Mouse (Mus musculus): ENCODE data around the gene Bcl2l11.

GRCm38 (mm10) chr2:128170614-128171013, 44.8 kb downstream of the Bcl2l11 start:
- TF ChIP-seq POLR2A (IDR thresholded peaks at IDR 0.05; ENCODE audit: borderline replicate concordance, extremely low read depth, insufficient read depth, insufficient read length, poor library complexity, severe bottlenecking) (no peak), CTCF (IDR thresholded peaks at IDR 0.05; ENCODE audit: borderline replicate concordance, extremely low read depth, insufficient read depth, insufficient read length) (no peak)

Data from brain, embryonic 14.5 days (tissue).